Mouse (Mus musculus) CH12.LX (cell line): Measurements from ENCODE around the gene Cd40. TPM values are rescaled to one million over a fixed set of nuclear protein-coding genes. Genes with fewer than 3 reads are reported as not detected.

Experiments
- DNase-seq: peaks from one replicate; pipeline ENCODE4 v3.0.0-alpha.2; 2013; ENCODE audit errors: extremely low read depth
- H3K27ac ChIP-seq: 2 replicates; pipeline ENCODE4 v1.5.1; 2012; ENCODE audit warnings: low read depth, mild to moderate bottlenecking, control low read depth, moderate library complexity; ENCODE audit not compliant: insufficient read depth
- H3K27me3 ChIP-seq: replicated peaks from 2 replicates; pipeline ENCODE3; 2012; ENCODE audit warnings: inconsistent platforms
- H3K36me3 ChIP-seq, 2 experiments: replicated peaks in 1 of 2; 2 replicates each; pipeline versions ENCODE3 to v1.6.1; 2012; ENCODE audit warnings: inconsistent platforms in 1 of 2, low read length in 1 of 2, mild to moderate bottlenecking in 1 of 2, mixed read lengths in 1 of 2, moderate library complexity in 1 of 2; ENCODE audit not compliant: control insufficient read depth in 1 of 2, insufficient read depth in 1 of 2
- H3K4me1 ChIP-seq, 2 experiments: 2 replicates each; pipeline ENCODE4 v1.6.1; 2012; ENCODE audit warnings: inconsistent platforms in 1 of 2, moderate library complexity in 1 of 2; ENCODE audit not compliant: insufficient read depth in 2 of 2, control insufficient read depth in 1 of 2
- H3K4me2 ChIP-seq: 2 replicates; pipeline ENCODE4 v1.6.1; 2012; ENCODE audit warnings: low read depth, mild to moderate bottlenecking, control low read depth; ENCODE audit not compliant: poor library complexity, insufficient read depth, severe bottlenecking
- H3K4me3 ChIP-seq, 3 experiments: fragments of 150-350 bp in 1 of 3; sonication (generic) in 1 of 3; replicated peaks in 1 of 3; 2 replicates each; pipeline versions ENCODE3 to v1.5.1; 2011 to 2012; ENCODE audit warnings: low read depth in 2 of 3, low read length in 2 of 3, mild to moderate bottlenecking in 2 of 3, moderate library complexity in 2 of 3, control low read depth in 1 of 3, improper control_type of control experiment in 1 of 3, inconsistent platforms in 1 of 3, mixed read lengths in 1 of 3; ENCODE audit not compliant: poor library complexity in 1 of 3
- H3K79me2 ChIP-seq: replicated peaks from 2 replicates; pipeline ENCODE4 v1.6.1; 2012; ENCODE audit warnings: mild to moderate bottlenecking, moderate library complexity; ENCODE audit not compliant: control insufficient read depth, poor library complexity, insufficient read depth, severe bottlenecking; ENCODE audit errors: extremely low read depth
- H3K9ac ChIP-seq: 2 replicates; pipeline ENCODE4 v1.6.1; 2012; ENCODE audit warnings: low read depth, mild to moderate bottlenecking, control low read depth, moderate library complexity; ENCODE audit not compliant: insufficient read depth
- H3K9me3 ChIP-seq: replicated peaks from 2 replicates; pipeline ENCODE3; 2012; ENCODE audit warnings: low read length, inconsistent platforms, mixed read lengths
- MAX ChIP-seq: IDR thresholded peaks from 2 replicates; pipeline ENCODE4 v1.6.1; 2011; ENCODE audit warnings: low read length, improper control_type of control experiment
- MEF2A ChIP-seq: IDR thresholded peaks from 2 replicates; pipeline ENCODE4 v1.6.1; 2014; ENCODE audit warnings: low read depth, mild to moderate bottlenecking, inconsistent platforms, low read length, improper control_type of control experiment, borderline replicate concordance
- MYC ChIP-seq: IDR thresholded peaks from 2 replicates; pipeline ENCODE4 v1.6.1; 2011; ENCODE audit warnings: low read depth, mild to moderate bottlenecking, improper control_type of control experiment, low read length
- NRF1 ChIP-seq: IDR thresholded peaks from 2 replicates; pipeline ENCODE4 v1.6.1; 2014; ENCODE audit warnings: low read depth, mild to moderate bottlenecking, inconsistent platforms, low read length, improper control_type of control experiment, moderate library complexity
- RCOR1 ChIP-seq: conservative IDR thresholded peaks from 2 replicates; pipeline ENCODE4 v1.6.1; 2012; ENCODE audit warnings: low read depth, mild to moderate bottlenecking, inconsistent platforms, low read length, improper control_type of control experiment
- SMC3 ChIP-seq: IDR thresholded peaks from 2 replicates; pipeline ENCODE4 v1.6.1; 2011; ENCODE audit warnings: low read depth, low read length, improper control_type of control experiment
- UBTF ChIP-seq: IDR thresholded peaks from 2 replicates; pipeline ENCODE4 v1.6.1; 2012; ENCODE audit warnings: low read depth, mild to moderate bottlenecking, inconsistent platforms, low read length, improper control_type of control experiment, moderate library complexity
- USF1 ChIP-seq: IDR thresholded peaks from 2 replicates; pipeline ENCODE4 v1.6.1; 2014; ENCODE audit warnings: low read depth, mild to moderate bottlenecking, inconsistent platforms, low read length, improper control_type of control experiment
- USF2 ChIP-seq: conservative IDR thresholded peaks from 2 replicates; pipeline ENCODE4 v1.6.1; 2011; ENCODE audit warnings: low read depth, low read length, improper control_type of control experiment
- ZKSCAN1 ChIP-seq: IDR thresholded peaks from 2 replicates; pipeline ENCODE4 v1.6.1; 2012; ENCODE audit warnings: low read depth, inconsistent platforms, low read length, improper control_type of control experiment, borderline replicate concordance
- dilution Hi-C: fragments of 300-500 bp; cut with MboI; formaldehyde crosslinking; loops from 2 replicates; pipeline ENCODE4 v1.14.3; 2020; ENCODE audit warnings: low sequenced_read_pairs; ENCODE audit not compliant: extremely low pct_unique_long_range_greater_than_20kb, extremely low pct_ligation_motif_present
- in situ Hi-C: fragments of 300-500 bp; cut with MboI; formaldehyde crosslinking; loops from 3 replicates; pipeline ENCODE4 v1.14.3; 2019; ENCODE audit warnings: low sequenced_read_pairs, low pct_ligation_motif_present, low pct_unique_long_range_greater_than_20kb, mixed read lengths
- polyA plus RNA-seq: library from polyadenylated mRNA; unstranded; fragments of >175 nt; gene quantifications from 2 replicates; pipeline ENCODE4 v1.2.1, GENCODE M21; 2012; ENCODE audit warnings: low read depth; ENCODE audit not compliant: insufficient read length
- total RNA-seq, 2 experiments: library from RNA; depleted of rRNA; stranded (reverse); fragments of 300-350 nt in 1 of 2; fragments of >200 nt in 1 of 2; gene quantifications; 2 replicates each; pipeline ENCODE4 v1.2.3; 2012 to 2014

The Cd40 gene
- total and polyA plus RNA-seq, 3 experiments: 146 to 223 (median 147) TPM

DNA sequence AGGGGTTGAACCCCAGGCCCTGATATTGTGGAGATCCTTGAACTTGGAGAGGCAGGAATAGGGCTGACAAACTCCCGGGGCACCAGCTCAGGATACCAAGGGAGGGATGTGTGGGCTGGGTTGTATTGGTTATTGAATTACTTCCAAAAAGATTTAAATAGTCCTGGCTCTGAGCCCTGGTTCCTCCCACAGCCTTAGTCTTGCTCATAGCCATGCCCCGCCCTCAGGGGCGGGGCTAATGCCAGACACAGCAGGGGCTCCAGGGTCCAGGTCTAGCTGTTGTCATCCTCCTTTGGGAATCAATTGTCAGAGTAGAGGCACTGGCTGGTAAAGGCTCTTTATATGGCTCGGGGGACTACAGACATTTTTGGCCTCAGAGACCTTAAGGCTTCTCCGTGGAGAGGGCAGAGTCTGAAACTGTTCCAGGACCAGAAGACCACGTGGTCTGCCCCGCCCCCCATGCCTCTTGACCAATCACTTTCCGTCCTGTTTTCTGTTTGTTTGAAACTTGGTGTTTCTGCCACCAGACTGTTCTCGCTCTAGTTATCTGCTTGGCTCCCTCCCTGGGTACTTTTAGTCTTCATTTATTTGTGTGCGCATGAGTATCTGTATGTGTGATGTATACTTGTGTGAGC is 65.9 kb downstream of the Cd40 start:
- in situ Hi-C loops: no loop called here
- dilution Hi-C loops: no loop called here
- no peak for TF ChIP-seq ZKSCAN1
- no peak for TF ChIP-seq UBTF
- TF ChIP-seq USF2: no peak
- peak; percentile 70 for TF ChIP-seq MAX
- no peak for TF ChIP-seq MEF2A
- TF ChIP-seq USF1: peak; percentile 41; the same call in 1 of the 2 replicates
- TF ChIP-seq SMC3: no peak
- TF ChIP-seq MYC: no peak
- TF ChIP-seq NRF1: no peak
- no peak for TF ChIP-seq RCOR1
- no peak for DNase-seq
- H3K4me2 ChIP-seq: no peak overlapping the region
- H3K36me3 ChIP-seq: no peaks in the 10 kb centered on the region
- H3K4me1 ChIP-seq: no peaks in the 10 kb centered on the region
- H3K27ac ChIP-seq: no peak overlapping the region
- H3K79me2 ChIP-seq: no peaks in the 10 kb centered on the region
- no peaks in the 10 kb centered on the region for H3K9me3 ChIP-seq
- H3K4me3 ChIP-seq: no peak overlapping the region
- no peak overlapping the region for H3K9ac ChIP-seq
- H3K27me3 ChIP-seq: peaks cover 96% of the 10 kb centered on the region

Other genes with a start within 250 kb of the Cd40 start
- 9.5 and 9.6 TPM in 2 replicates for gene Zswim1, start 232.9 kb upstream of the Cd40 start, total RNA-seq (2012; rRNA removed)
- 5.3 and 5.8 TPM in 2 replicates for gene Zswim1, start 232.9 kb upstream of the Cd40 start, total RNA-seq (2014; rRNA removed)
- gene Zswim1, start 232.9 kb upstream of the Cd40 start, polyA plus RNA-seq: 10.4 and 13.8 TPM in 2 replicates
- 0.34 TPM in 1 of 2 replicates, not detected in the other for gene Spata25, start 227.1 kb upstream of the Cd40 start, total RNA-seq (2012; rRNA removed)
- not detected in 2 replicates for gene Spata25, start 227.1 kb upstream of the Cd40 start, total RNA-seq (2014; rRNA removed)
- not detected in 2 replicates for gene Spata25, start 227.1 kb upstream of the Cd40 start, polyA plus RNA-seq
- 45.5 and 46.1 TPM in 2 replicates for gene Ctsa, start 222.8 kb upstream of the Cd40 start, total RNA-seq (2012; rRNA removed)
- 17.5 and 19.9 TPM in 2 replicates for gene Ctsa, start 222.8 kb upstream of the Cd40 start, total RNA-seq (2014; rRNA removed)
- gene Ctsa, start 222.8 kb upstream of the Cd40 start, polyA plus RNA-seq: 22.7 and 27.0 TPM in 2 replicates
- gene Neurl2, start 222.2 kb upstream of the Cd40 start, total RNA-seq (2012; rRNA removed): 2.9 and 4.1 TPM in 2 replicates
- gene Neurl2, start 222.2 kb upstream of the Cd40 start, total RNA-seq (2014; rRNA removed): 1.6 and 2.1 TPM in 2 replicates
- gene Neurl2, start 222.2 kb upstream of the Cd40 start, polyA plus RNA-seq: 1.7 and 1.8 TPM in 2 replicates
- gene Pltp, start 197.9 kb upstream of the Cd40 start, total RNA-seq (2012; rRNA removed): 4.4 and 5.5 TPM in 2 replicates
- gene Pltp, start 197.9 kb upstream of the Cd40 start, total RNA-seq (2014; rRNA removed): 0.85 and 1.1 TPM in 2 replicates
- 0.94 and 0.98 TPM in 2 replicates for gene Pltp, start 197.9 kb upstream of the Cd40 start, polyA plus RNA-seq
- 30.0 and 33.6 TPM in 2 replicates for gene Pcif1, start 176.3 kb upstream of the Cd40 start, total RNA-seq (2012; rRNA removed)
- gene Pcif1, start 176.3 kb upstream of the Cd40 start, total RNA-seq (2014; rRNA removed): 18.2 and 20.0 TPM in 2 replicates
- 49.1 and 59.1 TPM in 2 replicates for gene Pcif1, start 176.3 kb upstream of the Cd40 start, polyA plus RNA-seq
- 12.0 and 14.4 TPM in 2 replicates for gene Zfp335, start 143.9 kb upstream of the Cd40 start, total RNA-seq (2012; rRNA removed)
- gene Zfp335, start 143.9 kb upstream of the Cd40 start, total RNA-seq (2014; rRNA removed): 5.0 and 5.2 TPM in 2 replicates
- 13.1 and 16.5 TPM in 2 replicates for gene Zfp335, start 143.9 kb upstream of the Cd40 start, polyA plus RNA-seq
- gene Mmp9, start 114.8 kb upstream of the Cd40 start, total RNA-seq (2012; rRNA removed): not detected in 2 replicates
- not detected in 2 replicates for gene Mmp9, start 114.8 kb upstream of the Cd40 start, total RNA-seq (2014; rRNA removed)
- gene Mmp9, start 114.8 kb upstream of the Cd40 start, polyA plus RNA-seq: not detected in 2 replicates
- gene Slc12a5, start 94.8 kb upstream of the Cd40 start, total RNA-seq (2012; rRNA removed): 0.30 and 0.34 TPM in 2 replicates
- gene Slc12a5, start 94.8 kb upstream of the Cd40 start, total RNA-seq (2014; rRNA removed): 0.05 and 0.18 TPM in 2 replicates
- 0.71 and 0.83 TPM in 2 replicates for gene Slc12a5, start 94.8 kb upstream of the Cd40 start, polyA plus RNA-seq
- gene Ncoa5, start 20.8 kb upstream of the Cd40 start, total RNA-seq (2012; rRNA removed): 20.1 and 26.5 TPM in 2 replicates
- 18.6 and 18.9 TPM in 2 replicates for gene Ncoa5, start 20.8 kb upstream of the Cd40 start, total RNA-seq (2014; rRNA removed)
- 45.1 and 46.4 TPM in 2 replicates for gene Ncoa5, start 20.8 kb upstream of the Cd40 start, polyA plus RNA-seq
- not detected in 2 replicates for gene 1700025C18Rik, start 35.1 kb downstream of the Cd40 start, total RNA-seq (2012; rRNA removed)
- gene 1700025C18Rik, start 35.1 kb downstream of the Cd40 start, total RNA-seq (2014; rRNA removed): not detected in 2 replicates
- not detected in 2 replicates for gene 1700025C18Rik, start 35.1 kb downstream of the Cd40 start, polyA plus RNA-seq
- gene Cdh22, start 179.2 kb downstream of the Cd40 start, total RNA-seq (2012; rRNA removed): 0.08 TPM in 1 of 2 replicates, not detected in the other
- not detected in 2 replicates for gene Cdh22, start 179.2 kb downstream of the Cd40 start, total RNA-seq (2014; rRNA removed)
- gene Cdh22, start 179.2 kb downstream of the Cd40 start, polyA plus RNA-seq: not detected in 2 replicates
- gene Slc35c2, start 232.2 kb downstream of the Cd40 start, total RNA-seq (2012; rRNA removed): 45.5 and 49.3 TPM in 2 replicates
- 41.6 and 55.3 TPM in 2 replicates for gene Slc35c2, start 232.2 kb downstream of the Cd40 start, total RNA-seq (2014; rRNA removed)
- 35.2 and 57.8 TPM in 2 replicates for gene Slc35c2, start 232.2 kb downstream of the Cd40 start, polyA plus RNA-seq